Mouse (Mus musculus) heart, postnatal 0 days (tissue): ENCODE measurements around the gene Egfl7.

Source experiments
- CTCF ChIP-seq: IDR thresholded peaks from 2 replicates; pipeline ENCODE4 v1.5.1; 2016; ENCODE audit warnings: antibody characterized with exemption, control low read depth, low read depth
- EP300 ChIP-seq: IDR thresholded peaks from 2 replicates; pipeline ENCODE4 v1.6.1; 2016; ENCODE audit warnings: antibody characterized with exemption, low read depth

DNA sequence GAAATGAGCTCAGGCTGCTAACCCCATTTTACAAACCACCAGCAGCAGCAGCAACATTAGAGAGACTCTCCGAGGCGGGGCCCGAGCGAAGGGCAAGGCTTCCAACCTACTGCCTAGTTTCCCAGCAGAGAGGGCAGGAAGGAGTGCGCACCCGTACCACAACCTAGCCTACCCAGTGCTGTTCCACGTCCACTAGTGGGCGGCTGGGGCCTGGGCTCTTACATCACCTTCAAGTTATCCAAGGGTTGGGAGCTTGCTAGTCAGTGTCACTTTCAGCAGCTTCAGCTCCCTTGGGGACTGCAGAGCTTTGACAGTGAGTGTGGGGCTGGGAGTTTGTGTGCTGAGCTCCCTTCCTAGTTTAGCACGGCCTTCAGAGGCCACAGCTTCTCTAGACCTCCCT lies 8.4 kb upstream of the Egfl7 start:
- peak; percentile 20 for TF ChIP-seq CTCF
- no peak for TF ChIP-seq EP300
